Mouse (Mus musculus) ZHBTc4 (cell line): ENCODE results near the gene Stx5a.

Experiments used
- DNase-seq: peaks from one replicate; pipeline ENCODE4 v3.0.0-alpha.2; 2011; ENCODE audit warnings: low read depth, low spot score

Gene Stx5a

DNA sequence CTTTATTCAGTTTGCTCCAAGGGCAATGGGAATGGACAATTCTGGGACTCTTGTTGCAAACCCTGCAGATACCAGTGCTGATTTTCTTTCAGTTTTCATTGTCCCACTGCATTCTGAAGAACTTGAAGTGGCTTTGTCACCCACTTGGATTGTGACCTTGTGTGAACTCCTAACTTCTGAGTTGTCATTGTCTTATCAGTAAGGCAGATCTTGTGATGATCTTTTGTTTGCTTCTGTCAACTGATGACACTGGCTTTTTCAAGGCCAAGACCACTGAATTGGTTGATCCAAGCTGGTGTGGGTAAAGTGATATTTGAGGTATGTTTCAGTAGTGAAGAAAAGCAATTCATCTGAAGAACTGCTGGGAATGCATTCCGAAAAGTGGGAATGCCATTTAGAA lies 4.2 kb downstream of the Stx5a start:
- no peak for DNase-seq

DNA sequence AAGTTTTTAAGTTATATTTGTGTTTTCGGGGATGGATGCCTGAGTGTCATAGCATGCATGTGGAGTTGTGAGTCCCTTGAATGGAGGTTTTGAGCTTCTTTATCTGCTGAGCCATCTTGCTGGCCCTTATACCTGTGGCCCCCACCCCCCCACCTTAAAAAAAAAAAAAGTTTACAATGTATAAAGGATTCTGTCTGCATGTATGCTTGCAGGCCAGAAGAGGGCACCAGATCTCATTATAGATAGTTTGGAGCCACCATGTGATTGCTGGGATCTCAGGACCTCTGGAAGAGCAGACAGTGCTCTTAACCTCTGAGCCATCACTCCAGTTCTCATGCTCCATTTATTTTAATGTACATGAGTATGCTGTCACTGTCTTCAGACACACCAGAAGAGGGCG lies 6.2 kb downstream of the Stx5a start:
- peak; percentile 69 for DNase-seq

DNA sequence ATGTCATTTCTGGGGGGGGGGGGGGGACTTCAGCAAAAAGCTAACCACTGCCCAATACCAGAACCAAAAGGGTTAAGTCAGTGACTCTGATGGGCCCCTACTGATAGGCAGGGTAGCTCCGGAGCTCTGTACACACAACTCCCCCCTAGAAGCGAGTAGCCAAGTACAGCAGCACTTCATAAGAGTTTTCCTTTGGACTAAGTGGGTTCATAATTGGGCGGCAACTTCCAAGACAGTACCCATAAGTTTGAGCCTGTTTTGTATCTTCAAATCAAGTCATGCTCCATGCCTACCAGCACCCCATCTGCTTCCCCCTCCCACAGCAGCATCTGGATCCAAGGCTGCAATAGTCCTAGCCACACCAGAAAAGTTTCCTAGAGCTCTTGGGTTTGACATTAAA lies 14.4 kb downstream of the Stx5a start:
- DNase-seq = no peak

DNA sequence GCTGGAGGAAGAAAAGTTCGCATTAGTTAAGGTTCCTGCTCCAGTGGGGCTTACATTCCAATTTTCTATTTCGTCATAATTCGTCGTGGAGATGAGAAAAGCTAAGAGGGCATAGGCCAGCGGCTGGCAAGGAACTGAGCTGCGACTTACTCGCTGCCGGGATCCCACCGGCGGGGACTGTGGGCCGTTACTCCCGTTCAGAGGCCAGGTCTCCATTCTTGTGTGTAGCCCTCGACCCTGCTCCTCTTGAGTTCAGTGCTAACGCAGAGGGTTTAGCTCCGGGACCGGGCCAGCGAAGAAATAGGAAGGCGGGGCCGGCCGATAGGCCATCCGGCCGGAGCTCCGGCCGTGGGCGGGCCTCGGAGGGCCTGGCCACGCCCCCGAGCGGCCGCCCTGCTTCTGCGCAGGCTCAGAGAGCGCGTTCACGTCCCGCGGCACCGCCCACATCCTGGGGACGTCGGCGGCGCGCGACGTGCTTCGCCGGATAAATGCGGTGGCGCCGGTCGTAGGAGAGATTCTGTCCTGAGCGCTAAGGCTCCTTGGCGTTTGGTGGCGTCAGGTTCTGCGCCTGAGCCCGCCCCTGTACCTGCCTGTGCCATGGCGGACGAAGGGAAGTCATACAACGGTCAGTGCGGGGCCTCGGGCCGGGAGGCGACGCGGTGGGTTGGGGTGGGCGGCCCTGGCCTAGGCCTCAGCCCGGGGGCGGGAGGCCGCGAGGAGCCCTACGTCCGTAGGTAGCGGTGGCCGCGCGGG lies 15.6 kb downstream of the Stx5a start, which contains the start of gene Nxf1:
Gene Nxf1, plus strand, starts transcription at position 439 of the 753 bp plus-strand sequence.
- peak; percentile 98 for DNase-seq

DNA sequence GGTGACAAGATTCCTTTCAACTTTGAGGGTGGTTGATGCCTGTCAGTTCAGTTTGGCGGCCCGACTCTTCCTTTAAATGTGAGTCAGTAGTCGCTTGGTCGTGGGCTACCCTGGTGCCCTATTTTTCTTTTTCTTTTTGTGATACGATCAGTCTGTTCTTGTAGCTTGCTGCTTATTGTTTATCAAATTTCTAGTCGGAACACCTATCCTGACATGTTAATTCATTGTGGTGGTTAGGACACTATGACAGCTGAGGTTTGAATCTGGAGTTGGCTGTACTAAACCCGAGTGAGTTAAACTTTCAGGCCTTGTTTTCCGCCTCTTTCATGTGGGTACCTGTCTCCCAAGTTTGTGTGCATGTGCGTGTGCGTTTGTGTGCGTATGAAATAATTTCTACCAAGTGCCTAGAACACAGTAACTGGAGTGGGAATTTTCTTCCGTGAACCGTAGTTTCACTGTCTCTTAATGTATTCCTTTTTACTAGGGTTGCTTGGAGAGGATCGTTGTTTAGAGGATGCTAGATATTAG lies 16.3 kb downstream of the Stx5a start:
- DNase-seq = no peak

DNA sequence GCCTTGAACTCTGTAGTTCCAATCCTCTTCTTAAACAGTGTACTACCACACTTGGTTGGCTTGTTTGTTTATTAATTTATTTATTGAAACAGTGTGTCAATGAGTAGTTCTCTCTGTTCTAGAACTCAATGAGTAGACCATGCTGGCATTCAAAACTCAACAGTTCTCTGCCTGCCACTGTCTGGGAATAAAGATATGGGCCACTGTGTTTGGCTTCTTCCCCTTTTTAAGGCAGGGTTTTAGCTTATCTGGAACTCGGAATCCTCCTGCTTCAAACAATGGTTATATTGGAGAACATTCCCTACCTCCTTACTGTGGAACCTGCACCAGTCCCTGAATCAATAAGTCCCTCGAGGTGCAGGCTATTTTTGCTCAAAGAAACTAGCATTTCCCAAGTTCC lies 17.7 kb downstream of the Stx5a start:
- no peak for DNase-seq

DNA sequence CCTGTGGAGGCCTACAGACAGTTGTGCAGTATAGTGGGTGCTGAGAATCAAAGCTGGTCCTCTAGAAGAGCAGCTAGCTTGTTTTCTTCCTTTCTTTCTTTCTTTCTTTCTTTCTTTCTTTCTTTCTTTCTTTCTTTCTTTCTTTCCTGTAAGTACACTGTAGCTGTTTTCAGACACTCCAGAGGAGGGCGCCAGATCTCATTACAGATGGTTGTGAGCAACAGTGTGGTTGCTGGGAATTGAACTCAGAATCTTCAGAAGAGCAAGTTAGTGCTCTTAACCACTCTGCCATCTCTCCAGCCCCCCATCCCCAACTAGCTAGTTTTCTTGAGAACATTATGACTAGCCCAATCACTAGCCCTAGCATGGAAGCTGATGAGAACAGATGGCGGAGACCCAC lies 19.5 kb downstream of the Stx5a start:
- peak; percentile 35 for DNase-seq

DNA sequence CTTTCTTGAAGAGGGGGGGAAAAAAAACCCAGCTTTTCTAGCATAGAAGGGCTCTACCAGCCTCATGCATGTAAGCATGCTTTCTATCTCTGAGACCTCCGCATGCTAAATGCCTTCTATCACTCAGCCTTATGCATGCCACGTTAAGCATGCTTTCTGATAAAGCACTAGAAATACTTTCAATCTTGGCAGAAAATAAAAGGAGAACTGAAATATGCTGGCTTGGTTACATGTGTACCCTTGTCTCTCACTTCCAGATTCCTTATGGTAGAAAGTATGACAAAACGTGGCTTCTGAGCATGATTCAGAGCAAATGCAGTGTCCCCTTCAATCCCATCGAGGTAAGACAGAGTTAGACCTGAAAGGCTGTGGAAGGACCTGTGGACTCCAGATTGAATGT lies 22.1 kb downstream of the Stx5a start:
- no peak for DNase-seq

DNA sequence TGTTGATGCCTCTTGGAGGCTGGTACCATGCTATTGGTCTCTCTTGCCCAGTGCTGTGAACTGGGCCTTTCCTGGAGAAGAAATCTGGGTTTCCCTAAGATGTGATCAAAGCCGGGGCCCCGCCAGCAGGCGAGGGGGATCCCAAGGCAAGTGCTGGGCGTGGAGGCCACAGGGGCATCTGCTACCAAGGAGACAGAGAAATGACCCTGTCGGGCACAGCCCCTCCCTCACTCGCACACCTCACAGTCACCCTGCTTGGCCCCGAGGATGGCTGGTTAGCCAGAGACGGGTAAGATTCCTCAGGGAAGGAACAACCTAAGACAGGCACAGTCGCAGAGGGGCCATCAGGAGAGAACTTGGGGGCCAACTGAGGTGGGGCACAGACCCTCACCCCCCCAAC lies 24.3 kb downstream of the Stx5a start:
- DNase-seq = no peak

DNA sequence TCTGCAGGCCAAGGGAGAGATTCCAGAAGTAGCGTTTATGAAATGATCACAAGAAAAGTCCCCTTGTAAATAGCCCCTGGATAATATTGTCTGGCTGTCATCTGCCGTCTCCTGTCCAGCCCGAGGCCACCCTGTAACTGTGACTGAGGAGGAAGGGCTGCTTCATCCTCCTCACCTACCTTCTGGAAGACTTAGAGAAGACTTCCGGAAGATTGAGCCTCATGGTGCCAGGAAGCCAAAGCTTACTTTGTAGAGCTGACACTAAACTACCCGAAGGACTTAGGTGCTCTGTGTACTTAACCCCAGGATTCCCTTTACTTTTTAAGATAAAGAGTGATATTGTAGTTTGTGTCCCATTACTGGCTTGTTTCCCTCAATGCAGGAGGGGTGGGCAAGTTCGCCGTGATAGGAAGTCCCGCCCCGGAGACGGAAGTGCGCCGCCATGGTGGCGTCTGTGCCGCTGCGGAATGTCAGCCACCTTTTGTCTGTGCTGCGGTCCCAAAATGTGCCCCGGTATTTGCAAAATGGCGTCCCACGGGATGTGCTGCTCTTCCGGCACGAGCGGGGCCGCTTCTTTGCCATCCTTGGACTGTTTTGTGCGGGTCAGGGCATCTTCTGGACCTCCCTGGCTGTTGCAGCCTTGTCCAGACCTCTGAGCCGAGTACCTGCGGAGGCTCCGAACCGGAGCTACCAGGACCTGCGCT lies 29.5 kb downstream of the Stx5a start, which contains the start of gene Tmem223:
Gene Tmem223, plus strand, starts transcription at position 430 of the 704 bp plus-strand sequence.
- peak; percentile 91 for DNase-seq

DNA sequence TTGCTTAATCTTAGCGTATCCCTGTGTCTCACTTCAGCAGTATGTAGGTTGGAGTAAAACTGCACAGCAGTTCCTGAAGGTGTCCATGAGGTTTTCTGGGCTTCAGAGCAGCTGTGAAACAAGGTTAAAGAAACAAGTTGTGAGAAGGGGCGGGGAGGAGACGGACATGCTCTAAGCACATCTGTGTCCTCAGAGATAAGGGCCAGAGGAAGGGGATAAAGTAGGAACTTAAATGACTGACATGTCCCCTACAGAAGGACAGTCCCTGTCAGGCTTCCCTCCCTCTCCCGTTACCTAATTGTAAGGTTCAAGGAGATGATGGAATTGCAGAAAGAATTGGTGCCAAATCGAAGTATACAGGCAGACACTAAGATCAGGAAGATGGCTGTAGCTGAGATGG lies 31.8 kb downstream of the Stx5a start:
- no peak for DNase-seq

DNA sequence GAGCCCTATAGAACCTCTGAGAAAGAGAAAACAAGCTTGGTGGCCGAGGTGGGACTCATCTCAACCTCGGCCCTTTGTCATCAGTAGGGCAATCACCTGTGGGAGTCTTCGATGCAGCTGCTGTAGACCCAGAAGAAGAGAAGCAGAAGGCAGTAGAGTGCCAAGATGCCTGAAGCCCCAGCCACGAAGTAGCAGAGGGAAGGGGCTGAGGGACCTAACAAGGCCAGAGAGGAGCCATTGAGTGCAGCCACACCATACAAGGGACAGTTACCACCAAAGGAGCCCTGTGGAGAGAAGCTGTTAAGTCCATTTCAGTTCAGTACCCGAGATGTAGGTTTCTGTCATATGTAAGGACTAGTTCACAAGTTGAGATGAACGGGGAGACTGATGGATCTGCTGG lies 32.2 kb downstream of the Stx5a start:
- no peak for DNase-seq

DNA sequence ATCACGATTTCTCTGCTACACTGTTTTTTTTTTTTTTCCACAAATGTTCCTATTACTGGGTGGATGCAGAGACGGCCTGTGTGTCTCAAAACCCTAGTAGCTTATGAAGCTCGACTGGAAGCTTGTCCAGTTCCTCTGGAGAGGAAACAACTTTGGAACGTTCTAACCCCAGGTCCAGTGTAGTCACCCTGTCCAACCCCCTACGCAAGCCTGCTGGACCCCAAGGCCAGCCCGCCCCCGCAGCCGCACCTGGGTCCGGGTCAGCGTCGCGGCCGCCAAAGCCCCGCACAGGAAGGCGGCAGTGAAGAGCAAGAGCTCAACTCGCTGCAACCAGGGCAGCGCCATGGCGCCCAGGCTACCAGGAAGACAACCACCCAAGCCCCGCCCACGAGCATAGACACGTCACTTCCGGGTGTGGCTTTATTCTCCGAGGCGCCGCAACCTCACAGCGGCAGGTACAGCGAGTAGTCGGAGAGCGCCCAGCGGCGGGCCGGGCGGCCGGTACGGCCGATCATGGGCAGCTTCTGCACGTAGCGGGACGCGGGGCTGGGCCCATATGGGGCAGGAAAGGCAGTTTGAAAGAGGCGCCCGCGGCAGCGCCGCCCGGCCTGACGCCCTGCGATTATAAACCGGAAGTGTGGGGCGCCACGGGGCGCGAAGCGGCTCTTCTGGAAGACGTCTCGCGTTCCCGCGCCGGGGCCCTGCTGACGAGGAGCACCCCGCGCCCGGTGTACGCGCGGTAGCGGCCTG lies 33.0 kb downstream of the Stx5a start, which contains the start of gene Tmem179b:
Gene Tmem179b, minus strand, starts transcription at position 382 of the 750 bp plus-strand sequence.
- peak; percentile 97 for DNase-seq

DNA sequence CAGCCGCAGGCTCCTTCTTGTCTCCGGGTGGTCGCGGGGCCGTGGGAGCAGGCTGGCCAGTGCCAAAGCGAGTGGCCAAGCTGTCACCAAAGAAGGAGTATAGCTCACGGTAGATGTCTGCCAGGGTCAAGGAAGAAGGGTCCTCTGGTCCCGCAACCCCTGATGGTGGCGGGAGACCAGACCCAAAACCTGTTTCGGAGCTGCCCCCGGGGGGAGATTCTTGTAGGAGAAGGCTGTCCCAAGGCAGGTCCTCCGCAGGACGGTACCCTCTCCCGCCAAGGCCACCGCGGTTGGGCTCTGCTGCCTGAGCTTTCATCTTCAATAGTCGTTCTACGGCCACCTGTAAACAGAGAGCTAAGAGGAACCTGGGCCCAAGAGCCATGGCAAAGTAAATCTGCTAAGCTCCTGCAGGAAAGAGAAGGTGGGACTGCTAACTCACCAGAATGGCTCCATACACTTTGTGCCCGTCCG lies 33.8 kb downstream of the Stx5a start:
- no peak for DNase-seq

DNA sequence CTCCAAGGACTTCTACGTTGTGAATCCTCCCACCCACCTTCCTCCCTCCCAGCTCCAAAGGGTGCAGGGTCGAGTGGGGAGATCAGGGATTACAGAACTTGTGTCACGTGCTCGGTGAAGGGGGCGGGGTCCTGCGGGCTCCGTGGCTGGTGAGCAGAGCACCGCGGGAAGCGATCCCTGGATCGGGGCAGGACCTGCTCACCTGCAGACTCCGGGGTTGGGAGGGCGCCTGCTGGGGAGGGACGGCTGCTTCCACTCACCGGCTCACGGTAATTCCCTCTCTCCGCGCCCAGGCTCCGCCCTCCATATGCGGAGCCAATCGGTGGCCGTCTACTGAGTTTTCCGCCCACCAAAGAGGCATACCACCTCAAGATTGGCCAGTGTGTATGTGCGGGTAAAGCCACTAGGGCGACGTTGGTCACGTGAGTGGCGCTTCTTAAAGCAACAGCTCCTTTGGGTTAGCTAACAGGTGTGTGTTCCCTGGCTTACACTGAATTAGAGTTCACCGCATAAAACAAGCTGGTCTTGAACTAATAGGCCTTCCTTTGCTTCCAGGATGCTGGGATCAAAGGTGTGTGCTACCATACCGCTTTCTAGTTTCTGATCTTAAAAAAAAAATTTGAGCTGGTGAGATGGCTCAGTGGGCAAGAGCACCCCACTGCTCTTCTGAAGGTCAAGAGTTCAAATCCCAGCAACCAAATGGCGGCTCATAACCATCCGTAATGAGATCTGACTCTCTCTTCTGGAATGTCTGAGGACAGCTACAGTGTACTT lies 45.0 kb downstream of the Stx5a start, which contains the start of gene Taf6l:
Gene Taf6l, minus strand, starts transcription at position 410 of the 774 bp plus-strand sequence.
- peak; percentile 99 for DNase-seq

DNA sequence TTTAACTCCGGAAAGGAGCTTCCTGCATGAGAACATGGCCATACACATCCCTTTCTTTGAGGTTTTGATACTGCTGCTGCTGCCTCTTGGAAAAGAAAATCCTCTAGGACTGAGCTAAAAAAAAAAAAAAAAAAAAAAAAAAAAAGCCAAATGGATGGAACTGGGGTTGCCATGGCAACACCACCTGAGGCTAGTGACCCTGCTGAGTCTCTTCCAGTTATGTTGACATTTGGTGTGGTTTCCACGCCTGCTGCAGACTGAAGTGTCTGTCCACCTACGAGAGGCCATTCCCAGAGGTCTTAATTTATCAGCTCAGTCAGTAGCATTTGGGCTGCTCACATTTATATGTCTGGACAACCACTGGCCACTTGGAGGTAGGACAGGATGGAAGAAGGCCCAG lies 47.3 kb downstream of the Stx5a start:
- DNase-seq = peak; percentile 48

DNA sequence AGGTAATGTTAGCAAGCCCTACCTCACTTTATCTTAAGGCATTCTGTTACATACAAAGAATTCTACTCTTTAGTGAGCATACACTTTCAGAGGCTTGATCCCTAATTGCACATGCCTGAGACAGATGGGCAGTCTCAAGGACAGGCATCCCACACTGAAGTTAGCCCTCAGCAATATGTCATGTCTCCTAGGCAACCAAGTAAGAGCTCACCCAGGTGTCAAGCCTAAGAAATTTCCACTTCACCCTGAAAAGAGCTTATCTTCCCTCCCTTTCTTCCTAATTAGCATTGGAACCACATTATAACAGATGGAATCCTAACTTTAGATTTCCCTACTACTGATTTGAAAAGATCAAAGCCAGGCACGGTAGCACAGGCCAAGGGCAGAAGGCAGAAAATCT lies 48.0 kb downstream of the Stx5a start:
- no peak for DNase-seq

DNA sequence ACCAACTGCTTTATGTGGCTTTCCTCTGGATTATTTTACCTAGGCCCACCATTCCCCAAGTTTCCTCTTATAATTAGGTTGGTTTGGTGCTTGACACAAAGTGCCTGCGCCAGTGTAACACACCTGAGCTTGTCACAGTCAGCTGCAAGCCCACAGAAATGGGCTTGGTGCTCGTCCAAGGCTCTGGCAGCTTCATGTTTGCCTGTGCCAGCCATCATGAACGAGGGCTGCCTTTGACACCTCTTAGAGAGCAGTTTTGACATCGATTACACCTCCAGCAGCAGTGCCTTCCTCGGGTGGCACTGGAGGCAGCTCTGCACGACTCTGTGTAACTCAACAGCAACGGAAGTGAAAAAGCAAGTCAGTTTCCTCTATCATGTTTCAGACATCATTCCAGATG lies 49.0 kb downstream of the Stx5a start:
- no peak for DNase-seq

DNA sequence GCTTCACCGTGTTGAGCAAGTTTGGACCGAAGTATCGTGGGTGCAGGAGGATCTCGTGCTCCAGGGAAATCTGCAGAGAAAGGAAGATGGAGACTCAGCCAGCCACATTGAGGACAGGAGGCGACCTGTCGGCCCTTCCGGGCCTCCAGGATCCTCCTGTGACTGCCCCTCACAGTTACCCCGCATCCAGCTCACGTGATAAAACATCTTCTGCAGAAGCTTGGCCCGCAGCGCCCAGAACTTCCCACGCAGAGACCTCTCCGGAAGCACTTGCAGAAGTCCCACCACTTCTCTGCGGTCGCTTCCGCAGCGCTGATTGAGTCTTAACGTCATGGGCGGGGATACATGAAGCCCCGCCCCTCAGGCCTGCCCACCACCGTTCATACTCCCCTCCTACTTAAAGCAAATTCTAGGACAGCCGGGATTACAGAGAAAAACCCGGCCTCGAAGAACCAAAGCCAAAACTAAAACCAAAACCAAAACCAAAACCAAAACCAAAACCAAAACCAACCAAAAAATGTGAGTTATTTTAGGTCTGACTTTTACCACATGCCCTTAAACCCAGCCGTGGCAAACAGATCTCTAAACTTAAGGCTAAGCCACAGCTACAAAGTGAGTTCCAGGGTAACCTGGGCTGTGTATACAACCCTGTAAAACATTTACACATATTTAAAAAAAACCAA lies 57.2 kb downstream of the Stx5a start, which contains the start of gene Polr2g:
Gene Polr2g, minus strand, starts transcription at position 314 of the 683 bp plus-strand sequence.
- DNase-seq = peak; percentile 97

DNA sequence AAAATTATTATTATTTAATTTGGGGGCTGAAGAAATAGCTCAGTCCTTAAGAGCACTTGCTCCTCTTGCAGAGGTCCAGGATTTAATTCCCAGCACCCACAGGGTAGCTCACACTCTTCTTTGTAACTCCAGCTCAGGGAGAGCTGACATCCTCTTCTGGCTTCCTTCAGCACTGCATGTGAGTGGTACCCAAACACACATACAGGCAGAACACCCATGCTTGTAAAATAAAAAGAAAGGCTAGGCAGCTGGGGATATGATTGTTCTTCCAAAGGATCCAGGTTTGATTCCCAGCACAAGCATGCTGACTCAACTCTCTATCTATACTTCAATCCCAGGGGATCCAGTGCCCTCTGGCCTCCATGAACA lies 57.7 kb downstream of the Stx5a start:
- DNase-seq = no peak
